Mouse (Mus musculus): ENCODE results near the gene Mrps9. TPM values are rescaled to one million over a fixed set of nuclear protein-coding genes. Genes with fewer than 3 reads are reported as not detected.

Gene Mrps9
- polyA plus RNA-seq, 2 experiments = 22.0 to 26.3 TPM

DNA sequence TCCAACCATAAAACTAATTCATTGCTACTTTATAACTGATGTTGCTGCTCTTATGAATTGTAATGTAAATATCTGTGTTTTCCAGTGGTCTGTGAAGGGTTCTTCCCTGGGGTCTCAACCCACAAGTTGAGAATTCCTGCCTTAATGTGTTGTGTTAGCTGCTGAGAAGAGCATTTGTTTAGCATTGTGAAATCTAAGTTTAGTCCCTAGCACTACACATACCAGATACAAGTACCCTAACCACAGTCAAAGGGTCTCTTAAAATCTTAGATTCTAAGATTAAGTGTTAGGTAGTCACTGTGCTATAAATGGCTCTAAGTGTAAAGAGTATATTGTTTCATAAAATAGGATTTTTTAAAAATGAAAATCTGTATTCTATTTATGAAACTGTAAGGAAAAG, 43.7 kb downstream of the Mrps9 start:
- no peak for DNase-seq (ENCODE audit: low read depth in 3 of 3, low spot score in 3 of 3)
- no peak for ATAC-seq (ENCODE audit: insufficient read depth)
- TF ChIP-seq EP300 (IDR thresholded peaks at IDR 0.05; ENCODE audit: low read depth) (no peak), CTCF (IDR thresholded peaks at IDR 0.05; ENCODE audit: low read depth) (no peak)

DNA sequence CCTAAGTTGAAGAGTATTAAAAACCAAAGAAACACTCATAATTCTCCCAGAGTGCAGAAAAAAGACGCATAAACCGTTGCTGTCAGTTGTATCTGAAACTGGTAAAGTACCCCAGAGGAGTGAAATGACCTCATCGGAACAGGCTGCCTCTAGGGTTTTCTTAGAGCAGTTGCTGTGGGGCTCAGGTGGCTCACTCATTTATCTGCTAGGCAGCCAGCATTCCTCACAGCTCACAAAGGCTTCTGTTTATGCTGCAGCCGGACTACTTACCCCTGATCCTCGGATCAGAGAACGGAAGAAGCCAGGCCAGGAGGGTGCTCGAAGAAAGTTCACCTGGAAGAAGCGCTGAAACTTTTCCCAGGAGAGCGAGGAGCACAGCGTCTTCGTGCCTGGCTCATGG, 54.1 kb downstream of the Mrps9 start:
- 85% methylated on average over 11 of the region's 11 CpGs for WGBS (ENCODE audit: insufficient replicate concordance)
- no peak for ATAC-seq (ENCODE audit: insufficient read depth)

More for the DNA sequence above, 43.7 kb downstream of the Mrps9 start:
- no peak overlapping the region for H3K27ac ChIP-seq
- no peak overlapping the region for H3K4me3 ChIP-seq (ENCODE audit: insufficient read depth in 1 of 2, low read depth in 2 of 2, low read length in 2 of 2)
- H3K4me1 ChIP-seq (replicated peaks; ENCODE audit: control insufficient read depth in 2 of 2, insufficient read depth in 2 of 2, low read length in 1 of 2) = no peaks in the 10 kb centered on the region
- no peaks in the 10 kb centered on the region for H3K9me3 ChIP-seq (ENCODE audit: control insufficient read depth, low read length)
- no peaks in the 10 kb centered on the region for H3K36me3 ChIP-seq (replicated peaks; ENCODE audit: control insufficient read depth, insufficient read depth, low read depth)
- no peak overlapping the region for H3K4me2 ChIP-seq (ENCODE audit: low read depth)
- H3K27me3 ChIP-seq (ENCODE audit: control insufficient read depth, insufficient read depth, low read length) = no peaks in the 10 kb centered on the region
- H3K9ac ChIP-seq (replicated peaks) = no peak overlapping the region

GRCm38 (mm10) chr1:42906696-42907095, 55.7 kb downstream of the Mrps9 start:
- DNase-seq (ENCODE audit: low read depth in 3 of 3, low spot score in 3 of 3) = no peak
- WGBS (ENCODE audit: insufficient replicate concordance) = 82% methylated on average over 7 of the region's 7 CpGs
- no peak overlapping the region for H3K27ac ChIP-seq

More for the DNA sequence above, 54.1 kb downstream of the Mrps9 start:
- Histone ChIP-seq H3K9me3 (ENCODE audit: control insufficient read depth, low read length) (no peaks in the 10 kb centered on the region), H3K36me3 (replicated peaks; ENCODE audit: control insufficient read depth, insufficient read depth, low read depth) (0 out of 2 replicates have a peak, but pooled peaks cover 2% of the 10 kb centered on the region), H3K4me1 (replicated peaks; ENCODE audit: control insufficient read depth in 2 of 2, insufficient read depth in 2 of 2, low read length in 1 of 2) (no peaks in the 10 kb centered on the region), H3K4me2 (ENCODE audit: low read depth) (no peak overlapping the region), H3K9ac (replicated peaks) (no peak overlapping the region), H3K4me3 (ENCODE audit: insufficient read depth in 1 of 2, low read depth in 2 of 2, low read length in 2 of 2) (no peak overlapping the region), H3K27me3 (ENCODE audit: control insufficient read depth, insufficient read depth, low read length) (no peaks in the 10 kb centered on the region), H3K27ac (no peak overlapping the region)
- TF ChIP-seq CTCF (IDR thresholded peaks at IDR 0.05; ENCODE audit: low read depth) = no peak
- no peak for TF ChIP-seq EP300 (IDR thresholded peaks at IDR 0.05; ENCODE audit: low read depth)
- no peak for DNase-seq (ENCODE audit: low read depth in 3 of 3, low spot score in 3 of 3)

GRCm38 (mm10) chr1:42907153-42907552, 56.1 kb downstream of the Mrps9 start:
- H3K36me3 ChIP-seq (replicated peaks; ENCODE audit: control insufficient read depth, insufficient read depth, low read depth) = 0 out of 2 replicates have a peak, but pooled peaks cover 2% of the 10 kb centered on the region

More at GRCm38 (mm10) chr1:42906696-42907095, 55.7 kb downstream of the Mrps9 start:
- H3K9me3 ChIP-seq (ENCODE audit: control insufficient read depth, low read length) = no peaks in the 10 kb centered on the region
- H3K4me2 ChIP-seq (ENCODE audit: low read depth) = no peak overlapping the region
- 0 out of 2 replicates have a peak, but pooled peaks cover 2% of the 10 kb centered on the region for H3K36me3 ChIP-seq (replicated peaks; ENCODE audit: control insufficient read depth, insufficient read depth, low read depth)
- no peak overlapping the region for H3K4me3 ChIP-seq (ENCODE audit: insufficient read depth in 1 of 2, low read depth in 2 of 2, low read length in 2 of 2)
- no peak overlapping the region for H3K9ac ChIP-seq (replicated peaks)
- no peaks in the 10 kb centered on the region for H3K4me1 ChIP-seq (replicated peaks; ENCODE audit: control insufficient read depth in 2 of 2, insufficient read depth in 2 of 2, low read length in 1 of 2)
- ATAC-seq (ENCODE audit: insufficient read depth) = no peak
- TF ChIP-seq EP300 (IDR thresholded peaks at IDR 0.05; ENCODE audit: low read depth) = no peak
- no peaks in the 10 kb centered on the region for H3K27me3 ChIP-seq (ENCODE audit: control insufficient read depth, insufficient read depth, low read length)

DNA sequence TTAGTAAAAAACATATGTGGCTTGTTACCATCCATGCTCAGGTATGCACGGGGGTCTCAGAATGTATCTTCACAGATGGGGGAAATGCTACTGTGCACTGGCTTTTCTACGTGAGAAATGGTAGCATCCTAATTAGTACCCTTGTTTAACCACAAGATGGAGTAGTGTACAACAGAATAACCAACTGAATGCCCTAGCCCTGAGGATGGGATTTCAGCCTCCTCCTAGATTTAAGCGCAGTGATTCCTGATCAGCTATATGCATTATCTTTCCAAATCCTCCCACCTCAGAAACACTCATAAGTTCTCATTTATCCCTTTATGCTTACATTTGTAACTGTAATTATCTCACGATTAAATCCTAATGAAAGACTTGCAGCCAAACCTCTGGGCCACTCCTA, 64.0 kb downstream of the Mrps9 start:
- H3K4me2 ChIP-seq (ENCODE audit: low read depth) = no peak overlapping the region
- TF ChIP-seq EP300 (IDR thresholded peaks at IDR 0.05; ENCODE audit: low read depth) (no peak), CTCF (IDR thresholded peaks at IDR 0.05; ENCODE audit: low read depth) (peak; percentile 44)
- H3K9me3 ChIP-seq (ENCODE audit: control insufficient read depth, low read length) = no peaks in the 10 kb centered on the region
- no peaks in the 10 kb centered on the region for H3K4me1 ChIP-seq (replicated peaks; ENCODE audit: control insufficient read depth in 2 of 2, insufficient read depth in 2 of 2, low read length in 1 of 2)
- no peaks in the 10 kb centered on the region for H3K36me3 ChIP-seq (replicated peaks; ENCODE audit: control insufficient read depth, insufficient read depth, low read depth)
- 14% methylated on average over 4 of the region's 4 CpGs for WGBS (ENCODE audit: insufficient replicate concordance)
- no peak for DNase-seq (ENCODE audit: low read depth in 3 of 3, low spot score in 3 of 3)
- no peak overlapping the region for H3K9ac ChIP-seq (replicated peaks)
- no peak for ATAC-seq (ENCODE audit: insufficient read depth)
- no peaks in the 10 kb centered on the region for H3K27me3 ChIP-seq (ENCODE audit: control insufficient read depth, insufficient read depth, low read length)
- H3K27ac ChIP-seq = no peak overlapping the region
- no peak overlapping the region for H3K4me3 ChIP-seq (ENCODE audit: insufficient read depth in 1 of 2, low read depth in 2 of 2, low read length in 2 of 2)

More at GRCm38 (mm10) chr1:42907153-42907552, 56.1 kb downstream of the Mrps9 start:
- no peaks in the 10 kb centered on the region for H3K27me3 ChIP-seq (ENCODE audit: control insufficient read depth, insufficient read depth, low read length)
- no peak for TF ChIP-seq CTCF (IDR thresholded peaks at IDR 0.05; ENCODE audit: low read depth)
- TF ChIP-seq EP300 (IDR thresholded peaks at IDR 0.05; ENCODE audit: low read depth) = no peak
- 59% methylated on average over 4 of the region's 4 CpGs for WGBS (ENCODE audit: insufficient replicate concordance)
- no peaks in the 10 kb centered on the region for H3K4me1 ChIP-seq (replicated peaks; ENCODE audit: control insufficient read depth in 2 of 2, insufficient read depth in 2 of 2, low read length in 1 of 2)
- DNase-seq (ENCODE audit: low read depth in 3 of 3, low spot score in 3 of 3) (no peak), ATAC-seq (ENCODE audit: insufficient read depth) (no peak)
- H3K9me3 ChIP-seq (ENCODE audit: control insufficient read depth, low read length) = no peaks in the 10 kb centered on the region
- no peak overlapping the region for H3K4me2 ChIP-seq (ENCODE audit: low read depth)
- no peak overlapping the region for H3K4me3 ChIP-seq (ENCODE audit: insufficient read depth in 1 of 2, low read depth in 2 of 2, low read length in 2 of 2)
- no peak overlapping the region for H3K9ac ChIP-seq (replicated peaks)
- no peak overlapping the region for H3K27ac ChIP-seq
